Mouse (Mus musculus): ENCODE results near the gene Nucb2.

GRCm38 (mm10) chr7:116504818-116505170, 625 bp downstream of the Nucb2 start:
- no peak for TF ChIP-seq CTCF (IDR thresholded peaks at IDR 0.05; ENCODE audit: low read depth, low read length)
- no peak for TF ChIP-seq POLR2A (IDR thresholded peaks at IDR 0.05; ENCODE audit: borderline replicate concordance, low read depth, low read length)

Data from bone marrow macrophage, adult 2 months (primary cell).